Mouse (Mus musculus) limb, embryonic 10.5 days (tissue): ENCODE measurements at regions not wholly inside any gene's neighbourhood (a gene's known extent, or its start where the extent isn't known, plus 50 kb on each side); places are given as distances from the start of the nearest gene placed in this dataset.

Source experiments
- DNase-seq: peaks from one replicate; pipeline ENCODE4 v3.0.0-alpha.2; 2017; ENCODE audit warnings: low spot score
- H3K27ac ChIP-seq: fragments of 300-500 bp; sonication (generic); 2 replicates; pipeline ENCODE4 v1.5.1; 2016; ENCODE audit warnings: mild to moderate bottlenecking
- H3K27me3 ChIP-seq: fragments of 300-500 bp; sonication (generic); 2 replicates; pipeline ENCODE4 v1.6.1; 2016; ENCODE audit warnings: low read depth, mild to moderate bottlenecking; ENCODE audit not compliant: poor library complexity, severe bottlenecking
- H3K36me3 ChIP-seq: fragments of 300-500 bp; sonication (generic); 2 replicates; pipeline ENCODE4 v1.6.1; 2016; ENCODE audit warnings: mild to moderate bottlenecking, moderate library complexity
- H3K4me1 ChIP-seq: fragments of 300-500 bp; sonication (generic); 2 replicates; pipeline ENCODE4 v1.6.1; 2016
- H3K4me3 ChIP-seq: fragments of 300-500 bp; sonication (generic); 2 replicates; pipeline ENCODE4 v1.5.1; 2016; ENCODE audit warnings: mild to moderate bottlenecking, moderate library complexity
- H3K9me3 ChIP-seq: fragments of 300-500 bp; sonication (generic); replicated peaks from 2 replicates; pipeline ENCODE4 v1.6.1; 2016; ENCODE audit warnings: mild to moderate bottlenecking
- WGBS: fragments of 180-500 bp; shearing (Covaris S2); methylation state at CpG from one replicate; pipeline ENCODE4 v1.1.7; 2016; 5-methylcytosine and 5-hydroxymethylcytosine counted together

- Histone ChIP-seq H3K36me3 (no peaks in the 10 kb centered on the region), H3K4me3 (no peak overlapping the region), H3K9me3 (no peaks in the 10 kb centered on the region), H3K27me3 (no peaks in the 10 kb centered on the region), H3K4me1 (no peaks in the 10 kb centered on the region), H3K27ac (no peak overlapping the region)
- 98% methylated on average over 1 of the region's 1 CpGs for WGBS
- DNase-seq, result no peak
These were observed 75.1 kb upstream of the Nkx2-2 start for GRCm38 (mm10) chr2:147269171-147269570.

GRCm38 (mm10) chr2:147267901-147268300 lies 73.9 kb upstream of the Nkx2-2 start:
- no peaks in the 10 kb centered on the region for H3K4me1 ChIP-seq

GRCm38 (mm10) chr2:147267257-147267656 lies 73.2 kb upstream of the Nkx2-2 start:
- H3K4me1 ChIP-seq, result no peaks in the 10 kb centered on the region
- no peak overlapping the region for H3K4me3 ChIP-seq
- no peaks in the 10 kb centered on the region for H3K27me3 ChIP-seq
- H3K36me3 ChIP-seq, result no peaks in the 10 kb centered on the region
- WGBS, result 91% methylated on average over 3 of the region's 3 CpGs
- H3K27ac ChIP-seq, result no peak overlapping the region
- no peaks in the 10 kb centered on the region for H3K9me3 ChIP-seq
- no peak for DNase-seq

More at GRCm38 (mm10) chr2:147267901-147268300, 73.9 kb upstream of the Nkx2-2 start:
- WGBS, result 59% methylated on average over 5 of the region's 5 CpGs
- Histone ChIP-seq H3K36me3 (no peaks in the 10 kb centered on the region), H3K9me3 (no peaks in the 10 kb centered on the region), H3K27ac (no peak overlapping the region), H3K4me3 (no peak overlapping the region), H3K27me3 (no peaks in the 10 kb centered on the region)
- DNase-seq, result no peak

- H3K9me3 ChIP-seq, result no peaks in the 10 kb centered on the region
- no peaks in the 10 kb centered on the region for H3K36me3 ChIP-seq
- 22% methylated on average over 6 of the region's 6 CpGs for WGBS
- no peak overlapping the region for H3K27ac ChIP-seq
- no peak overlapping the region for H3K4me3 ChIP-seq
- no peaks in the 10 kb centered on the region for H3K4me1 ChIP-seq
- DNase-seq, result peak; percentile 89
- H3K27me3 ChIP-seq, result peaks cover 5% of the 10 kb centered on the region; the same call in 1 of the 2 replicates
These were observed 62.7 kb upstream of the Nkx2-2 start for GRCm38 (mm10) chr2:147256696-147257095.

GRCm38 (mm10) chr2:147254944-147255343 lies 60.9 kb upstream of the Nkx2-2 start:
- H3K36me3 ChIP-seq, result no peaks in the 10 kb centered on the region
- WGBS, result 79% methylated on average over 3 of the region's 3 CpGs
- no peak overlapping the region for H3K4me3 ChIP-seq
- H3K4me1 ChIP-seq, result no peaks in the 10 kb centered on the region
- no peak for DNase-seq
- no peak overlapping the region for H3K27ac ChIP-seq
- H3K27me3 ChIP-seq, result peaks cover 5% of the 10 kb centered on the region; the same call in 1 of the 2 replicates
- H3K9me3 ChIP-seq, result no peaks in the 10 kb centered on the region

- no peaks in the 10 kb centered on the region for H3K36me3 ChIP-seq
- no peak for DNase-seq
- no peaks in the 10 kb centered on the region for H3K9me3 ChIP-seq
- H3K4me3 ChIP-seq, result no peak overlapping the region
- peaks cover 5% of the 10 kb centered on the region; the same call in 1 of the 2 replicates for H3K27me3 ChIP-seq
- H3K27ac ChIP-seq, result no peak overlapping the region
- 60% methylated on average over 5 of the region's 5 CpGs for WGBS
- no peaks in the 10 kb centered on the region for H3K4me1 ChIP-seq
These were observed 60.1 kb upstream of the Nkx2-2 start for GRCm38 (mm10) chr2:147254137-147254536.

- no peaks in the 10 kb centered on the region for H3K9me3 ChIP-seq
- H3K36me3 ChIP-seq, result no peaks in the 10 kb centered on the region
- no peak for DNase-seq
- H3K4me1 ChIP-seq, result peaks cover 7% of the 10 kb centered on the region; the same call in 1 of the 2 replicates
- no peak overlapping the region for H3K4me3 ChIP-seq
- no peaks in the 10 kb centered on the region for H3K27me3 ChIP-seq
- no peak overlapping the region for H3K27ac ChIP-seq
- 80% methylated on average over 6 of the region's 6 CpGs for WGBS
These were observed 54.0 kb upstream of the Nkx2-2 start for GRCm38 (mm10) chr2:147247981-147248514.

GRCm38 (mm10) chr2:147247238-147247637 lies 53.2 kb upstream of the Nkx2-2 start:
- no peak for DNase-seq
- 59% methylated on average over 8 of the region's 8 CpGs for WGBS
- H3K36me3 ChIP-seq, result no peaks in the 10 kb centered on the region
- H3K27ac ChIP-seq, result no peak overlapping the region
- H3K4me1 ChIP-seq, result peaks cover 7% of the 10 kb centered on the region; the same call in 1 of the 2 replicates
- H3K27me3 ChIP-seq, result no peaks in the 10 kb centered on the region
- H3K9me3 ChIP-seq, result no peaks in the 10 kb centered on the region
- no peak overlapping the region for H3K4me3 ChIP-seq

GRCm38 (mm10) chr2:147244406-147244805 lies 50.4 kb upstream of the Nkx2-2 start:
- Histone ChIP-seq H3K27me3 (no peaks in the 10 kb centered on the region), H3K27ac (no peak overlapping the region), H3K4me1 (peaks cover 7% of the 10 kb centered on the region; the same call in 1 of the 2 replicates), H3K36me3 (no peaks in the 10 kb centered on the region), H3K4me3 (no peak overlapping the region), H3K9me3 (no peaks in the 10 kb centered on the region)
- WGBS, result 96% methylated on average over 1 of the region's 1 CpGs
- DNase-seq, result no peak
